19 mouse cellular contexts compared by ENCODE assay signal in genomic region chr9:92568798-92569197, GRCm38 (mm10). TPM values are rescaled to one million over a fixed set of nuclear protein-coding genes. Genes with fewer than 3 reads are reported as not detected.
DNase-seq lines count a peak whose midpoint lies in the region; TF ChIP-seq lines count a peak whose summit lies in the region.
"Had no signal": no experiment of that assay in that cellular context is flagged by ENCODE, and none has a peak within 500 bp of the region (broad histone marks: within the 10 kb centered on the region; RNA-seq: fewer than 3 reads in every experiment).

No protein-coding gene starts in this region.

- H3K36me3 ChIP-seq in myocyte (ENCODE audit: control insufficient read depth, insufficient read depth) = peaks cover under 1% of the 10 kb centered on the region
- H3K36me3 ChIP-seq: forebrain, embryonic 12.5 days had no signal

- no peak overlapping the region for H3ac ChIP-seq in myocyte (ENCODE audit: control insufficient read depth, insufficient read length)

- no peak for TF ChIP-seq POLR2A in myocyte (IDR thresholded peaks at IDR 0.05; ENCODE audit: insufficient read length, low read depth)

- no peaks in the 10 kb centered on the region for H3K27me3 ChIP-seq in myocyte (ENCODE audit: control insufficient read depth, insufficient read depth, insufficient read length)
- H3K27me3 ChIP-seq: CH12.LX; embryonic facial prominence, embryonic 12.5 days; forebrain, embryonic 12.5 days had no signal

- H3K4me3 ChIP-seq in myocyte = no peak overlapping the region
- H3K4me3 ChIP-seq: embryonic facial prominence, embryonic 10.5 days; embryonic facial prominence, embryonic 12.5 days; erythroblast, embryonic 14.5 days; forebrain, embryonic 10.5 days; forebrain, embryonic 12.5 days had no signal

- no peak overlapping the region for H3K4me2 ChIP-seq in myocyte (ENCODE audit: low read depth)
- H3K4me2 ChIP-seq: embryonic facial prominence, embryonic 12.5 days; forebrain, embryonic 12.5 days had no signal

- DNase-seq in 416B (ENCODE audit: low read depth) (peak; percentile 20), NIH3T3 (ENCODE audit: low read depth) (peak; percentile 17)
- DNase-seq in cerebellum, adult 18-20 months = no peak
- no peak for DNase-seq in lung, postnatal 36 days
- DNase-seq: adrenal gland, adult 2 months; adrenal gland, postnatal 10 days; adrenal gland, postnatal 25 days; cerebellum, adult 11-12 months; cerebellum, adult 8-10 months; cerebellum, adult 9-11 months; cerebellum, postnatal 14 days; cerebellum, postnatal 36 days had no signal

- peaks cover 72% of the 10 kb centered on the region for H3K79me2 ChIP-seq in myocyte (ENCODE audit: control insufficient read depth, insufficient read depth)

TF ChIP-seq in myocyte, 11 proteins besides CTCF, POLR2A, EP300 and RAD21:
- peak; percentile 73 for TF ChIP-seq CEBPB (IDR thresholded peaks at IDR 0.05; ENCODE audit: insufficient read depth, poor library complexity, severe bottlenecking)
- TF ChIP-seq USF1 (IDR thresholded peaks at IDR 0.05; ENCODE audit: low read depth) = no peak

RNA-seq across cellular contexts. Expression of gene Plod2, which starts 26.8 kb away (rescaled TPM):
- polyA plus RNA-seq in myocyte (2012; fragmentation: generic; extraction: Trizol) = 24.9 TPM
- polyA plus RNA-seq: erythroblast, embryonic 14.5 days had no signal

Comparison
In these comparisons a context has a peak if more than half of its experiments do, and no peak if none do; other contexts are left out.
1. DNase-seq: peak in 416B (single experiment) and NIH3T3 (single experiment); none in cerebellum, adult 18-20 months (0 of 2) and lung, postnatal 36 days (single experiment).